Mouse (Mus musculus): ENCODE results near the gene Spaca9. TPM values are rescaled to one million over a fixed set of nuclear protein-coding genes. Genes with fewer than 3 reads are reported as not detected.

Spaca9 gene
- polyA plus RNA-seq, 1 experiment from 2014 or later, result 1.0 TPM

- 77% methylated on average over 8 of the region's 8 CpGs for WGBS
- Histone ChIP-seq H3K36me3 (peaks cover 53% of the 10 kb centered on the region), H3K27ac (replicated peaks) (no peak overlapping the region), H3K4me3 (no peak overlapping the region), H3K27me3 (no peaks in the 10 kb centered on the region), H3K4me1 (no peaks in the 10 kb centered on the region), H3K4me2 (replicated peaks) (no peak overlapping the region), H3K9ac (replicated peaks) (no peak overlapping the region), H3K9me3 (no peaks in the 10 kb centered on the region)
- no peak for ATAC-seq (ENCODE audit: low FRiP score, low read depth)
These were observed 43.3 kb downstream of the Spaca9 start for GRCm38 (mm10) chr2:28656216-28656615.

- ATAC-seq (ENCODE audit: low FRiP score, low read depth), result no peak
- 68% methylated on average over 2 of the region's 2 CpGs for WGBS
These were observed 45.2 kb downstream of the Spaca9 start for GRCm38 (mm10) chr2:28654295-28654694.

DNA sequence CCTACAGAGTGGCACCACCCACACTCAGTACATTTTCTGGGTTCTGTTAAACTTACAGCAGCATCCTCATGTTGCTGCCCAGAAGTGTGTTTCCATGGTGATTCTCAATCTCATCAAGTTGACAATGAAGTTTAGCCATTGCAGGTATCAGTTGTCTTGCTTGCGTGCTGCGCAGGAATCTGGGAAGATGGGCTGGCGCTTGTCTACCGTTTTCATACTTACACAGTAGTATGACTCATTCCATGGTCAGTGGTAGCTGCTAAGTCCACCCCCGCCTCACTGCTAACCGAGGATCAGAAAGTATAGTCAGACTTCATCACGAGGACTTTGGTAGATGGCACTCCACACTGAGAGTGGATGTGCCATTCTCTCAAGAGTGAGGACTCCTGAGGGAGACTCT, 46.2 kb downstream of the Spaca9 start:
- H3K27me3 ChIP-seq, result no peaks in the 10 kb centered on the region
- H3K4me3 ChIP-seq, result no peak overlapping the region
- no peaks in the 10 kb centered on the region for H3K4me1 ChIP-seq
- peaks cover 26% of the 10 kb centered on the region for H3K36me3 ChIP-seq
- no peak overlapping the region for H3K4me2 ChIP-seq (replicated peaks)
- H3K27ac ChIP-seq (replicated peaks), result no peak overlapping the region
- WGBS, result 97% methylated on average over 7 of the region's 7 CpGs
- no peak overlapping the region for H3K9ac ChIP-seq (replicated peaks)
- ATAC-seq (ENCODE audit: low FRiP score, low read depth), result no peak
- H3K9me3 ChIP-seq, result no peaks in the 10 kb centered on the region

More at GRCm38 (mm10) chr2:28654295-28654694, 45.2 kb downstream of the Spaca9 start:
- Histone ChIP-seq H3K9ac (replicated peaks) (no peak overlapping the region), H3K9me3 (no peaks in the 10 kb centered on the region), H3K36me3 (peaks cover 35% of the 10 kb centered on the region), H3K4me3 (no peak overlapping the region), H3K27me3 (no peaks in the 10 kb centered on the region), H3K4me2 (replicated peaks) (no peak overlapping the region), H3K27ac (replicated peaks) (no peak overlapping the region), H3K4me1 (no peaks in the 10 kb centered on the region)

DNA sequence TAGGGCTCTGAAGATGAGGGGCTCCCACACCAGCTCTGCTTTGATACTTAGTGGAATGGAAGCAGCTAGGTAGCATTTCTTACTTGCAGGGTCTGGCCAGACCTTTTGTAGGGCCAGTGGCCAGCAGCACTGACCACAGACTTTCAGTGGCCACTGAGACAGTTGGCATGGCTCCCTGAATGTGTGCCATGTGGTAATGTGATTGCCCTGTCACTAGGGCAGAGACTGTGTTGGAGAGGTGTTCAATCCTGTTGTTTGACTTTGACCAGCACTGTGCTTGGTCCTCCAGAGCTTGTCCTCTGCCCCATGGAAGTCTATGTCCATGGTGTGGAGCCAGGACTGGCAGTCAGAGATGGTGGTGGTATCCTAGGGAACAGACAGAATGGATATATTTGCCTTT, 49.0 kb downstream of the Spaca9 start:
- Histone ChIP-seq H3K4me1 (no peaks in the 10 kb centered on the region), H3K4me3 (no peak overlapping the region), H3K36me3 (peaks cover 8% of the 10 kb centered on the region), H3K27ac (replicated peaks) (no peak overlapping the region), H3K9me3 (no peaks in the 10 kb centered on the region), H3K9ac (replicated peaks) (no peak overlapping the region), H3K27me3 (no peaks in the 10 kb centered on the region), H3K4me2 (replicated peaks) (no peak overlapping the region)
- ATAC-seq (ENCODE audit: low FRiP score, low read depth), result no peak

DNA sequence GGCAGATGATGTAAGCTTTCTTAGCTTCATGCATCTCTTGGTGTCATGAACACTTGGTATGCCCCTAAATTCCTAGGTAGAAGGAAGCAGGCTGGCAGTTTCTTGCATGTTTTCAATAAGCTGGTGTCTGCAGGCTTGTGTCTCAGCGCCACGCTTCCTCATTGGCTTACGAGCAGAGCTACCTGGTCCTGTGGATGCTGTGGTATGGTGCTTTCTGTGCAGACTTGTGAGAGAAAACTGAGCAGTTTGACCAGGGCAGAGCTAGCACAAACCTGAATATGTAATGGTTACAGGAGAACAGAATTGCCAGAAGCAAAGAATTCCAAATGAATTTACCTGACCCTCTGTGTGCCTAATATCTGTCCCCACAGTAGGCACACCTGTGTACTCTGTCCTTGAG, 56.4 kb downstream of the Spaca9 start:
- no peaks in the 10 kb centered on the region for H3K36me3 ChIP-seq
- no peaks in the 10 kb centered on the region for H3K9me3 ChIP-seq
- no peaks in the 10 kb centered on the region for H3K27me3 ChIP-seq
- no peak overlapping the region for H3K4me3 ChIP-seq
- ATAC-seq (ENCODE audit: low FRiP score, low read depth), result no peak
- no peak overlapping the region for H3K27ac ChIP-seq (replicated peaks)
- H3K9ac ChIP-seq (replicated peaks), result no peak overlapping the region
- peaks cover 24% of the 10 kb centered on the region for H3K4me1 ChIP-seq
- peak overlapping the region; percentile 86; the same call in 1 of the 2 replicates for H3K4me2 ChIP-seq (replicated peaks)
- 80% methylated on average over 3 of the region's 3 CpGs for WGBS

Small RNA genes within 50 kb of the gene (microRNA-seq; reads per million reads assigned to microRNA genes)
- gene Mir3088, result 3.3 reads per million, percentile 9 among the genes with 10 or more reads in this experiment

Other genes starting within 250 kb of the Spaca9 start
- gene 1700007K13Rik, start 233.4 kb downstream of the Spaca9 start, polyA plus RNA-seq (2016; fragmentation: Nextera tagmentation; extraction: Ambion mirVana), result 0.59 and 0.75 TPM in 2 replicates
- 53.3 and 54.5 TPM in 2 replicates for gene Mrps2, start 231.7 kb downstream of the Spaca9 start, polyA plus RNA-seq (2016; fragmentation: Nextera tagmentation; extraction: Ambion mirVana)
- gene Gbgt1, start 202.8 kb downstream of the Spaca9 start, polyA plus RNA-seq (2016; fragmentation: Nextera tagmentation; extraction: Ambion mirVana), result 1.0 and 1.2 TPM in 2 replicates
- 1.5 TPM in 1 of 2 replicates, not detected in the other for gene Gm10134, start 193.6 kb downstream of the Spaca9 start, polyA plus RNA-seq (2016; fragmentation: Nextera tagmentation; extraction: Ambion mirVana)
- gene Ralgds, start 186.6 kb downstream of the Spaca9 start, polyA plus RNA-seq (2016; fragmentation: Nextera tagmentation; extraction: Ambion mirVana), result 87.6 and 93.5 TPM in 2 replicates
- not detected in 2 replicates for gene Cel, start 136.3 kb downstream of the Spaca9 start, polyA plus RNA-seq (2016; fragmentation: Nextera tagmentation; extraction: Ambion mirVana)
- 51.9 and 55.5 TPM in 2 replicates for gene Gtf3c5, start 116.0 kb downstream of the Spaca9 start, polyA plus RNA-seq (2016; fragmentation: Nextera tagmentation; extraction: Ambion mirVana)
- gene Gfi1b, start 77.7 kb downstream of the Spaca9 start, polyA plus RNA-seq (2016; fragmentation: Nextera tagmentation; extraction: Ambion mirVana), result 0.80 and 0.89 TPM in 2 replicates
- gene Tsc1, start 58.5 kb downstream of the Spaca9 start, polyA plus RNA-seq (2016; fragmentation: Nextera tagmentation; extraction: Ambion mirVana), result 33.8 and 35.1 TPM in 2 replicates
- 0.81 and 1.1 TPM in 2 replicates for gene Ak8, start 437 bp upstream of the Spaca9 start, polyA plus RNA-seq (2016; fragmentation: Nextera tagmentation; extraction: Ambion mirVana)
- gene Gtf3c4, start 140.6 kb upstream of the Spaca9 start, polyA plus RNA-seq (2016; fragmentation: Nextera tagmentation; extraction: Ambion mirVana), result 34.2 and 38.5 TPM in 2 replicates
- gene Ddx31, start 140.7 kb upstream of the Spaca9 start, polyA plus RNA-seq (2016; fragmentation: Nextera tagmentation; extraction: Ambion mirVana), result 20.1 TPM in 2 replicates
- gene Barhl1, start 216.9 kb upstream of the Spaca9 start, polyA plus RNA-seq (2016; fragmentation: Nextera tagmentation; extraction: Ambion mirVana), result 32.5 and 47.4 TPM in 2 replicates